Comparison of ENCODE assay signal across 26 mouse cellular contexts in the genomic region with DNA sequence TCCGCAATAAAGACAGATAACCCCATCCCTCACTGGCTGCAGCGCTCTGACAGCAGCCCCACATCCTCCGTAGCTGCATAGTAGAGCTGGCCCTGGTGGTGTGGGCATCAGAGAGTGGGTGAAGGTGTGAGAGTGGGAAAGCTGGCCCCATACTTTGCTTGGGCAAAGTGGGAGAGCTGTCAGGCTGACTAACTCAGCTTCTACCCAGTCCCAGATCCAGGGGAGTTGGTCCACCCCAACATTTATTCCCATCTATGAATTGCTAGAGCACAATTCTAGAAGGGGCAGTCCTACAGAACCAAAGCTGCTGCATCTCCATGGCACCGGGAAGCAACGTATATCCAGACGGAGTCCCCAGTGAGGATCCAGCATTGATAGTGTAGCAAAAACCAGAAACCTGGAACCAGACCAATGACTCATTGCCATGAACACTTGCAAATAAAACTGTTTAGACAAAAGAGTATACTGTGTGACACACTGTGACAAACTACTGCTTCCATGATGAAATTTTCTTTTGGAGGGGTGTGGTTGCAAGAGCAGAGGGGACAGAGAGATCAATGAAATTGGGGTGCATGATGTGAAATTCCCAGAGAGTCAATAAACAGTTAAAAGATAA. TPM values are rescaled to one million over a fixed set of nuclear protein-coding genes. Genes with fewer than 3 reads are reported as not detected.
DNase-seq lines count a peak whose midpoint lies in the region; ATAC-seq and TF ChIP-seq lines count a peak whose summit lies in the region.
"Had no signal": no experiment of that assay in that cellular context is flagged by ENCODE, and none has a peak within 500 bp of the region (broad histone marks: within the 10 kb centered on the region; RNA-seq: fewer than 3 reads in every experiment).

No protein-coding gene starts in this region.

- no peak overlapping the region for H3ac ChIP-seq in C2C12 (ENCODE audit: control insufficient read depth, insufficient read length, low read depth)

- no peaks in the 10 kb centered on the region for H3K79me2 ChIP-seq in C2C12 (ENCODE audit: control insufficient read depth, insufficient read depth)

- H3K9ac ChIP-seq in midbrain, embryonic 11.5 days (ENCODE audit: low read length): no peak overlapping the region
- no peak overlapping the region for H3K9ac ChIP-seq in midbrain, embryonic 16.5 days (ENCODE audit: low read depth, low read length)
- H3K9ac ChIP-seq: embryonic facial prominence, embryonic 15.5 days; hindbrain, embryonic 15.5 days; liver, embryonic 15.5 days; lung, embryonic 15.5 days; neural tube, embryonic 12.5 days had no signal

- no peaks in the 10 kb centered on the region for H3K4me1 ChIP-seq in midbrain, embryonic 11.5 days (ENCODE audit: control insufficient read depth, insufficient read depth, low read length)
- H3K4me1 ChIP-seq in midbrain, embryonic 16.5 days (ENCODE audit: control insufficient read depth, insufficient read depth, low read length): no peaks in the 10 kb centered on the region
- H3K4me1 ChIP-seq: embryonic facial prominence, embryonic 15.5 days; heart, embryonic 10.5 days; hindbrain, embryonic 15.5 days; limb, embryonic 10.5 days; liver, embryonic 15.5 days; lung, embryonic 15.5 days; megakaryocyte, embryonic 14.5 days; neural tube, embryonic 12.5 days had no signal

- H3K27ac ChIP-seq in midbrain, embryonic 11.5 days (ENCODE audit: low read depth, low read length): no peak overlapping the region
- H3K27ac ChIP-seq in midbrain, embryonic 16.5 days (ENCODE audit: low read length): no peak overlapping the region
- H3K27ac ChIP-seq: embryonic facial prominence, embryonic 15.5 days; heart, embryonic 10.5 days; hindbrain, embryonic 15.5 days; limb, embryonic 10.5 days; liver, embryonic 15.5 days; lung, embryonic 15.5 days; neural tube, embryonic 12.5 days had no signal

- H3K4me2 ChIP-seq in midbrain, embryonic 11.5 days: no peak overlapping the region
- no peak overlapping the region for H3K4me2 ChIP-seq in midbrain, embryonic 16.5 days (ENCODE audit: low read length)
- H3K4me2 ChIP-seq: embryonic facial prominence, embryonic 15.5 days; hindbrain, embryonic 15.5 days; liver, embryonic 15.5 days; lung, embryonic 15.5 days; neural tube, embryonic 12.5 days had no signal

- no peaks in the 10 kb centered on the region for H3K79me3 ChIP-seq in C2C12 (ENCODE audit: low read depth)

- no peak for ATAC-seq in midbrain, embryonic 11.5 days (ENCODE audit: low FRiP score)
- ATAC-seq in midbrain, embryonic 16.5 days: no peak
- ATAC-seq: CD4-positive, CD25-positive, alpha-beta regulatory T cell, adult 4 months; forebrain, embryonic 14.5 days had no signal

- H3K4me3 ChIP-seq in midbrain, embryonic 11.5 days (ENCODE audit: low read depth, low read length): no peak overlapping the region
- H3K4me3 ChIP-seq in midbrain, embryonic 16.5 days (ENCODE audit: low read depth, low read length): no peak overlapping the region
- no peak overlapping the region for H3K4me3 ChIP-seq in C2C12 (ENCODE audit: insufficient read depth, poor library complexity, severe bottlenecking)
- H3K4me3 ChIP-seq: embryonic facial prominence, embryonic 15.5 days; heart, embryonic 10.5 days; hindbrain, embryonic 15.5 days; limb, embryonic 10.5 days; liver, embryonic 15.5 days; lung, embryonic 15.5 days; megakaryocyte, embryonic 14.5 days; neural tube, embryonic 12.5 days had no signal

- peak; percentile 54 for DNase-seq in midbrain, embryonic 11.5 days (ENCODE audit: low spot score, missing footprints)
- DNase-seq in NIH3T3 (ENCODE audit: low read depth): peak; percentile 52
- DNase-seq in left cerebral cortex, postnatal 25 days (ENCODE audit: low spot score in 2 of 2): peak; percentile 28 to 88
- DNase-seq in layer of hippocampus, adult 11-12 months (ENCODE audit: low spot score): no peak
- no peak for DNase-seq in adrenal gland, postnatal 10 days
- no peak for DNase-seq in gastrocnemius, postnatal 25 days
- DNase-seq: adrenal gland, postnatal 14 days; cerebellum, adult 8-10 months; kidney, adult 9 months; kidney, postnatal 25 days; liver; lung, postnatal 36 days; midbrain, embryonic 14.5 days; thymus, postnatal 25 days had no signal

- H3K27me3 ChIP-seq in midbrain, embryonic 11.5 days (ENCODE audit: control insufficient read depth, insufficient read depth, low read length): no peaks in the 10 kb centered on the region
- H3K27me3 ChIP-seq in midbrain, embryonic 16.5 days (ENCODE audit: control insufficient read depth, insufficient read depth, low read depth, low read length): no peaks in the 10 kb centered on the region
- H3K27me3 ChIP-seq in C2C12 (ENCODE audit: control insufficient read depth, insufficient read depth, insufficient read length): no peaks in the 10 kb centered on the region
- H3K27me3 ChIP-seq: embryonic facial prominence, embryonic 15.5 days; hindbrain, embryonic 15.5 days; liver, embryonic 15.5 days; lung, embryonic 15.5 days; megakaryocyte, embryonic 14.5 days; neural tube, embryonic 12.5 days had no signal

- H3K36me3 ChIP-seq in midbrain, embryonic 11.5 days (ENCODE audit: control insufficient read depth, insufficient read depth, low read length): no peaks in the 10 kb centered on the region
- no peaks in the 10 kb centered on the region for H3K36me3 ChIP-seq in midbrain, embryonic 16.5 days (ENCODE audit: control insufficient read depth, insufficient read depth, low read length)
- H3K36me3 ChIP-seq in C2C12 (ENCODE audit: control insufficient read depth, insufficient read depth): no peaks in the 10 kb centered on the region
- H3K36me3 ChIP-seq: embryonic facial prominence, embryonic 15.5 days; heart, embryonic 10.5 days; hindbrain, embryonic 15.5 days; limb, embryonic 10.5 days; liver, embryonic 15.5 days; lung, embryonic 15.5 days; neural tube, embryonic 12.5 days had no signal

- 92% methylated on average over 6 of the region's 6 CpGs for WGBS in midbrain, embryonic 11.5 days
- 92% methylated on average over 6 of the region's 6 CpGs for WGBS in midbrain, embryonic 16.5 days

- H3K9me3 ChIP-seq in midbrain, embryonic 11.5 days (ENCODE audit: control insufficient read depth, low read length): no peaks in the 10 kb centered on the region
- no peaks in the 10 kb centered on the region for H3K9me3 ChIP-seq in midbrain, embryonic 16.5 days (replicated peaks; ENCODE audit: control insufficient read depth, low read length, poor library complexity, severe bottlenecking)
- H3K9me3 ChIP-seq: embryonic facial prominence, embryonic 15.5 days; heart, embryonic 10.5 days; hindbrain, embryonic 15.5 days; limb, embryonic 10.5 days; liver, embryonic 15.5 days; lung, embryonic 15.5 days; megakaryocyte, embryonic 14.5 days; neural tube, embryonic 12.5 days had no signal

- TF ChIP-seq CTCF in C2C12 (IDR thresholded peaks at IDR 0.05; ENCODE audit: control insufficient read depth, insufficient read depth, insufficient read length): no peak

- intact Hi-C loops in left cerebral cortex, postnatal 25 days (cut with DNase I): no loop called here

TF ChIP-seq in C2C12, 6 proteins besides CTCF, POLR2A, EP300 and RAD21:
- TF ChIP-seq CEBPB (IDR thresholded peaks at IDR 0.05; ENCODE audit: low read depth): peak; percentile 25
- TF ChIP-seq FOSL1 (IDR thresholded peaks at IDR 0.05; ENCODE audit: insufficient read depth, low read length, poor library complexity, severe bottlenecking): no peak
- no peak for TF ChIP-seq MYOG (IDR thresholded peaks at IDR 0.05; ENCODE audit: control insufficient read depth, extremely low read depth, insufficient read length)
- no peak for TF ChIP-seq MAX (IDR thresholded peaks at IDR 0.05)

RNA-seq across cellular contexts. Expression of a gene that starts 44.5 kb away (rescaled TPM):
- polyA plus RNA-seq in midbrain, embryonic 11.5 days (2014; fragmentation: Nextera tagmentation; extraction: Ambion mirVana): 4.2 and 5.0 TPM in 2 replicates
- polyA plus RNA-seq in midbrain, embryonic 16.5 days (2015; fragmentation: Nextera tagmentation; extraction: Ambion mirVana): 4.8 and 6.1 TPM in 2 replicates
- polyA plus RNA-seq in C2C12 (2012; fragmentation: generic; extraction: Trizol): 5.3 TPM
- total RNA-seq in left cerebral cortex, postnatal 25 days (2021): 10 to 100 TPM; 48.7 to 49.2 TPM
- 10 to 100 TPM; 16.7 to 18.6 TPM for total RNA-seq in adrenal gland, postnatal 10 days (2021)
- total RNA-seq in gastrocnemius, postnatal 25 days (2021): 1 to 10 TPM; 2.5 to 3.1 TPM

Comparison
In these comparisons a context has a peak if more than half of its experiments do, and no peak if none do; other contexts are left out.
1. DNase-seq: peak in midbrain, embryonic 11.5 days (single experiment), NIH3T3 (single experiment) and left cerebral cortex, postnatal 25 days (2 of 2); none in layer of hippocampus, adult 11-12 months (single experiment), adrenal gland, postnatal 10 days (single experiment) and gastrocnemius, postnatal 25 days (single experiment).
2. RNA of a gene that starts 44.5 kb away (total RNA-seq): 48.7 to 49.2 TPM in left cerebral cortex, postnatal 25 days and 16.7 to 18.6 TPM in adrenal gland, postnatal 10 days; 2.5 to 3.1 TPM in gastrocnemius, postnatal 25 days; every median in the first group is over 4 times any median in the second.